Mouse (Mus musculus): ENCODE data around the gene Adap1. TPM values are rescaled to one million over a fixed set of nuclear protein-coding genes. Genes with fewer than 3 reads are reported as not detected.

The Adap1 gene
- total RNA-seq, 1 experiment = 65.0 TPM

- Histone ChIP-seq H3K9me3 (ENCODE audit: control insufficient read depth, insufficient read depth, low read depth, low read length) (no peaks in the 10 kb centered on the region), H3K4me3 (ENCODE audit: insufficient read depth in 1 of 2, low read depth in 1 of 2, low read length in 2 of 2, poor library complexity in 1 of 2, severe bottlenecking in 1 of 2) (no peak overlapping the region), H3K4me1 (ENCODE audit: control insufficient read depth in 2 of 2, insufficient read depth in 2 of 2, low read length in 2 of 2, poor library complexity in 1 of 2) (peaks cover 0 to 6% of the 10 kb centered on the region in 2 experiments; a peak in 2 of 4 replicates), H3K27ac (ENCODE audit: insufficient read depth, low read depth, low read length, poor library complexity, severe bottlenecking) (no peak overlapping the region), H3K36me3 (ENCODE audit: control insufficient read depth, insufficient read depth, low read length, poor library complexity, severe bottlenecking) (peaks cover 6% of the 10 kb centered on the region; the same call in 1 of the 2 replicates), H3K9ac (ENCODE audit: insufficient read depth, low read depth, low read length, poor library complexity, severe bottlenecking) (no peak overlapping the region)
- in situ Hi-C loops (cut with MboI; ENCODE audit: low sequenced_read_pairs in 2 of 2, unreplicated experiment in 2 of 2) = no loop called here
- DNase-seq (ENCODE audit: low read depth, low spot score) = no peak
- TF ChIP-seq MAFK (IDR thresholded peaks at IDR 0.05; ENCODE audit: insufficient read depth, low read depth, low read length) (no peak), ZNF384 (IDR thresholded peaks at IDR 0.05; ENCODE audit: low read depth, low read length) (no peak), ZC3H11A (IDR thresholded peaks at IDR 0.05; ENCODE audit: borderline replicate concordance, low read depth, low read length) (no peak), HCFC1 (IDR thresholded peaks at IDR 0.05; ENCODE audit: borderline replicate concordance, insufficient read depth, low read length) (no peak), CHD2 (IDR thresholded peaks at IDR 0.05; ENCODE audit: low read depth, low read length) (no peak)
Observed at GRCm38 (mm10) chr5:139310477-139310876, 14.9 kb downstream of the Adap1 start.

GRCm38 (mm10) chr5:139309946-139310345 lies 15.5 kb downstream of the Adap1 start:
- DNase-seq (ENCODE audit: low read depth, low spot score) = no peak
- in situ Hi-C loops (cut with MboI; ENCODE audit: low sequenced_read_pairs in 2 of 2, unreplicated experiment in 2 of 2) = no loop called here
- no peak overlapping the region for H3K9ac ChIP-seq (ENCODE audit: insufficient read depth, low read depth, low read length, poor library complexity, severe bottlenecking)
- no peak for TF ChIP-seq ZC3H11A (IDR thresholded peaks at IDR 0.05; ENCODE audit: borderline replicate concordance, low read depth, low read length)
- no peak for TF ChIP-seq HCFC1 (IDR thresholded peaks at IDR 0.05; ENCODE audit: borderline replicate concordance, insufficient read depth, low read length)
- no peak for TF ChIP-seq ZNF384 (IDR thresholded peaks at IDR 0.05; ENCODE audit: low read depth, low read length)
- no peak for TF ChIP-seq CHD2 (IDR thresholded peaks at IDR 0.05; ENCODE audit: low read depth, low read length)
- no peak for TF ChIP-seq MAFK (IDR thresholded peaks at IDR 0.05; ENCODE audit: insufficient read depth, low read depth, low read length)
- no peak overlapping the region for H3K4me3 ChIP-seq (ENCODE audit: insufficient read depth in 1 of 2, low read depth in 1 of 2, low read length in 2 of 2, poor library complexity in 1 of 2, severe bottlenecking in 1 of 2)
- no peak overlapping the region for H3K27ac ChIP-seq (ENCODE audit: insufficient read depth, low read depth, low read length, poor library complexity, severe bottlenecking)
- peaks cover 9% of the 10 kb centered on the region; the same call in 1 of the 2 replicates for H3K36me3 ChIP-seq (ENCODE audit: control insufficient read depth, insufficient read depth, low read length, poor library complexity, severe bottlenecking)
- H3K4me1 ChIP-seq (ENCODE audit: control insufficient read depth in 2 of 2, insufficient read depth in 2 of 2, low read length in 2 of 2, poor library complexity in 1 of 2) = peaks cover 0 to 6% of the 10 kb centered on the region in 2 experiments; a peak in 2 of 4 replicates
- no peaks in the 10 kb centered on the region for H3K9me3 ChIP-seq (ENCODE audit: control insufficient read depth, insufficient read depth, low read depth, low read length)

- in situ Hi-C loops (cut with MboI; ENCODE audit: low sequenced_read_pairs in 2 of 2, unreplicated experiment in 2 of 2) = no loop called here
- Histone ChIP-seq H3K4me3 (ENCODE audit: insufficient read depth in 1 of 2, low read depth in 1 of 2, low read length in 2 of 2, poor library complexity in 1 of 2, severe bottlenecking in 1 of 2) (no peak overlapping the region), H3K27ac (ENCODE audit: insufficient read depth, low read depth, low read length, poor library complexity, severe bottlenecking) (no peak overlapping the region), H3K9ac (ENCODE audit: insufficient read depth, low read depth, low read length, poor library complexity, severe bottlenecking) (no peak overlapping the region), H3K9me3 (ENCODE audit: control insufficient read depth, insufficient read depth, low read depth, low read length) (no peaks in the 10 kb centered on the region), H3K36me3 (ENCODE audit: control insufficient read depth, insufficient read depth, low read length, poor library complexity, severe bottlenecking) (peaks cover 5% of the 10 kb centered on the region; the same call in 1 of the 2 replicates), H3K4me1 (ENCODE audit: control insufficient read depth in 2 of 2, insufficient read depth in 2 of 2, low read length in 2 of 2, poor library complexity in 1 of 2) (peaks cover 0 to 20% of the 10 kb centered on the region in 2 experiments; a peak in 2 of 4 replicates)
- DNase-seq (ENCODE audit: low read depth, low spot score) = no peak
- TF ChIP-seq ZNF384 (IDR thresholded peaks at IDR 0.05; ENCODE audit: low read depth, low read length) = no peak
- TF ChIP-seq ZC3H11A (IDR thresholded peaks at IDR 0.05; ENCODE audit: borderline replicate concordance, low read depth, low read length) = no peak
- TF ChIP-seq MAFK (IDR thresholded peaks at IDR 0.05; ENCODE audit: insufficient read depth, low read depth, low read length) = no peak
- TF ChIP-seq HCFC1 (IDR thresholded peaks at IDR 0.05; ENCODE audit: borderline replicate concordance, insufficient read depth, low read length) = no peak
- TF ChIP-seq CHD2 (IDR thresholded peaks at IDR 0.05; ENCODE audit: low read depth, low read length) = no peak
Observed at GRCm38 (mm10) chr5:139303646-139304061, 21.8 kb downstream of the Adap1 start.

GRCm38 (mm10) chr5:139302101-139302500 lies 23.3 kb downstream of the Adap1 start:
- Histone ChIP-seq H3K9me3 (ENCODE audit: control insufficient read depth, insufficient read depth, low read depth, low read length) (no peaks in the 10 kb centered on the region), H3K4me3 (ENCODE audit: insufficient read depth in 1 of 2, low read depth in 1 of 2, low read length in 2 of 2, poor library complexity in 1 of 2, severe bottlenecking in 1 of 2) (no peak overlapping the region), H3K4me1 (ENCODE audit: control insufficient read depth in 2 of 2, insufficient read depth in 2 of 2, low read length in 2 of 2, poor library complexity in 1 of 2) (peaks cover 0 to 22% of the 10 kb centered on the region in 2 experiments; a peak in 2 of 4 replicates), H3K27ac (ENCODE audit: insufficient read depth, low read depth, low read length, poor library complexity, severe bottlenecking) (no peak overlapping the region), H3K36me3 (ENCODE audit: control insufficient read depth, insufficient read depth, low read length, poor library complexity, severe bottlenecking) (peaks cover 3% of the 10 kb centered on the region; the same call in 1 of the 2 replicates), H3K9ac (ENCODE audit: insufficient read depth, low read depth, low read length, poor library complexity, severe bottlenecking) (no peak overlapping the region)
- in situ Hi-C loops (cut with MboI; ENCODE audit: low sequenced_read_pairs in 2 of 2, unreplicated experiment in 2 of 2) = no loop called here
- TF ChIP-seq HCFC1 (IDR thresholded peaks at IDR 0.05; ENCODE audit: borderline replicate concordance, insufficient read depth, low read length) (no peak), ZC3H11A (IDR thresholded peaks at IDR 0.05; ENCODE audit: borderline replicate concordance, low read depth, low read length) (no peak), MAFK (IDR thresholded peaks at IDR 0.05; ENCODE audit: insufficient read depth, low read depth, low read length) (no peak), CHD2 (IDR thresholded peaks at IDR 0.05; ENCODE audit: low read depth, low read length) (no peak), ZNF384 (IDR thresholded peaks at IDR 0.05; ENCODE audit: low read depth, low read length) (no peak)
- DNase-seq (ENCODE audit: low read depth, low spot score) = no peak

Data from ES-E14 (cell line).